Mouse (Mus musculus): Measurements from ENCODE around the gene Epn2.

- no peak for TF ChIP-seq CTCF (IDR thresholded peaks at IDR 0.05 in 2 of 3, conservative IDR thresholded peaks at IDR 0.05 in 1 of 3; ENCODE audit: control insufficient read depth in 1 of 3, insufficient read depth in 1 of 3, low read depth in 2 of 3, low read length in 3 of 3, poor library complexity in 1 of 3, severe bottlenecking in 1 of 3)
- no peak for TF ChIP-seq POLR2AphosphoS5 (IDR thresholded peaks at IDR 0.05; ENCODE audit: borderline replicate concordance, low read depth, low read length)
Measured at GRCm38 (mm10) chr11:61547710-61548109, 31.8 kb downstream of the Epn2 start.
